12 mouse cellular contexts compared by ENCODE assay signal in the genomic region with DNA sequence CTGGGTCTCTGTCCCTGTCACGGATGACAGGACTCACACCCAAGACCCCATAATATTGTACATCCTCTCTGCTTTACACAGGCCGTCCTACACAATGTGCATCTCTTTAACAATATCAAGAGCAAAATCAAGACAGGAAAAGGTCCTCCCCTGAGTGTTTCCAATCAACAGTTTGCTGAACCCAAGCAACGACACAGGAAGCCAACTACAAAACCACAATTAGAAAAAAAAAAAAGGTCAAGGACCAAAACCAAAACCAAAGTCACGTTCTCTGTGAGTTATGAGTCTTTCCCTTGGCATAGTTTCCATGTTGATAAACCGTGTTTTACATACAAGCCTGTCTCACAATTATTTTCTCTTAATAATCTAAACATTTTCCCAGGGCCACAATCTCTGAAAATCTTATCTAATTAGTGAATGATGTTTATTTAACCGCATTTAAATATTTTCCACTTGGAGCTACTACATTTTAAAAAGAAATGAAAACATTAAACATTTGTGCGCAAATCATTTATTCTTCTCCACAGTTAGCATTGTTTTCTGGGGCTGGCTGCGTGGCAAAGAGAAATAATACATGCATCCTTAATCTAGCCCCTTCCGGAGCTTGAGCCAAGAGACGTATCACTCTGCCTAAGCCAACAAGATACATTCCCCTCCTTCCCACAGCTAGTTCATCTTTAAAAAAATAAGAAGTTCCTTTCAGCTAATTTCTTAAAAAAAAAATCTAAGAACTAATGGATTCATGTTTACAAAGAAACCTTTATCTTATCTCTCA. TPM values are rescaled to one million over a fixed set of nuclear protein-coding genes. Genes with fewer than 3 reads are reported as not detected.
DNase-seq lines count a peak whose midpoint lies in the region; ATAC-seq and TF ChIP-seq lines count a peak whose summit lies in the region.
"Had no signal": no experiment of that assay in that cellular context is flagged by ENCODE, and none has a peak within 500 bp of the region (broad histone marks: within the 10 kb centered on the region; RNA-seq: fewer than 3 reads in every experiment).

No protein-coding gene starts in this region.

- no peaks in the 10 kb centered on the region for H3K27me3 ChIP-seq in heart, embryonic 10.5 days (ENCODE audit: insufficient read depth, poor library complexity, severe bottlenecking)
- H3K27me3 ChIP-seq in lung, postnatal 0 days (replicated peaks; ENCODE audit: insufficient read depth, low read length): no peaks in the 10 kb centered on the region
- H3K27me3 ChIP-seq in heart, postnatal 0 days (ENCODE audit: control insufficient read depth, insufficient read depth, low read length): no peaks in the 10 kb centered on the region
- H3K27me3 ChIP-seq: hindbrain, embryonic 15.5 days; limb, embryonic 12.5 days had no signal

- peak; percentile 40; the same call in 1 of the 2 replicates for ATAC-seq in lung, postnatal 0 days
- no peak for ATAC-seq in heart, postnatal 0 days (ENCODE audit: insufficient read depth, low read depth)

- TF ChIP-seq EP300 in lung, postnatal 0 days (IDR thresholded peaks at IDR 0.05): peak; percentile 84
- TF ChIP-seq EP300 in heart, postnatal 0 days (IDR thresholded peaks at IDR 0.05; ENCODE audit: low read depth): 0 out of 2 replicates have a peak, but pooled peaks have one; percentile 32

- H3K27ac ChIP-seq in heart, embryonic 10.5 days: no peak overlapping the region
- H3K27ac ChIP-seq in lung, postnatal 0 days (ENCODE audit: low read length): peak overlapping the region; percentile 9; the same call in 1 of the 2 replicates
- H3K27ac ChIP-seq in heart, postnatal 0 days (ENCODE audit: low read depth): peak overlapping the region; percentile 59
- H3K27ac ChIP-seq: forebrain, embryonic 10.5 days; hindbrain, embryonic 15.5 days had no signal

- DNase-seq in heart, adult 9 months (ENCODE audit: low spot score in 2 of 2): peak; percentile 43 to 69
- no peak for DNase-seq in heart, embryonic 10.5 days (ENCODE audit: low spot score)
- peak; percentile 68 for DNase-seq in lung, postnatal 0 days (ENCODE audit: low spot score)
- no peak for DNase-seq in lung, postnatal 14 days
- peak; percentile 17 for DNase-seq in heart, postnatal 0 days (ENCODE audit: low spot score)
- peak; percentile 84 for DNase-seq in naive thymus-derived CD4-positive, alpha-beta T cell, adult 2 months (ENCODE audit: low read depth)
- no peak for DNase-seq in adrenal gland, postnatal 10 days
- no peak for DNase-seq in right cerebral cortex, postnatal 10 days (ENCODE audit: low spot score in 2 of 2)
- DNase-seq: cerebellum, postnatal 10 days had no signal

- no peak for TF ChIP-seq CTCF in lung, postnatal 0 days (IDR thresholded peaks at IDR 0.05)
- no peak for TF ChIP-seq CTCF in heart, postnatal 0 days (IDR thresholded peaks at IDR 0.05; ENCODE audit: low read depth)

- 63% methylated on average over 10 of the region's 10 CpGs for WGBS in heart, embryonic 10.5 days
- WGBS in lung, postnatal 0 days: 35% methylated on average over 10 of the region's 10 CpGs
- WGBS in heart, postnatal 0 days: 52% methylated on average over 10 of the region's 10 CpGs

- peaks cover 4% of the 10 kb centered on the region; the same call in 1 of the 2 replicates for H3K36me3 ChIP-seq in heart, embryonic 10.5 days
- H3K36me3 ChIP-seq in lung, postnatal 0 days (ENCODE audit: insufficient read depth, low read length): no peaks in the 10 kb centered on the region
- H3K36me3 ChIP-seq in heart, postnatal 0 days (replicated peaks; ENCODE audit: control insufficient read depth, insufficient read depth, low read length): no peaks in the 10 kb centered on the region

- no peak overlapping the region for H3K4me2 ChIP-seq in lung, postnatal 0 days (replicated peaks; ENCODE audit: low read depth, low read length)
- 0 out of 2 replicates have a peak overlapping the region, but pooled peaks have one; percentile 25 for H3K4me2 ChIP-seq in heart, postnatal 0 days (ENCODE audit: low read depth, low read length)
- H3K4me2 ChIP-seq: hindbrain, embryonic 15.5 days; limb, embryonic 12.5 days had no signal

- no peaks in the 10 kb centered on the region for H3K9me3 ChIP-seq in heart, embryonic 10.5 days
- no peaks in the 10 kb centered on the region for H3K9me3 ChIP-seq in lung, postnatal 0 days (ENCODE audit: low read length)
- H3K9me3 ChIP-seq in heart, postnatal 0 days (replicated peaks; ENCODE audit: control insufficient read depth, low read length): no peaks in the 10 kb centered on the region
- H3K9me3 ChIP-seq: hindbrain, embryonic 15.5 days; limb, embryonic 12.5 days had no signal

- no peak overlapping the region for H3K4me3 ChIP-seq in heart, embryonic 10.5 days
- H3K4me3 ChIP-seq in lung, postnatal 0 days (ENCODE audit: low read depth, low read length): no peak overlapping the region
- no peak overlapping the region for H3K4me3 ChIP-seq in heart, postnatal 0 days (ENCODE audit: low read depth, low read length)
- H3K4me3 ChIP-seq: forebrain, embryonic 10.5 days; hindbrain, embryonic 15.5 days; limb, embryonic 12.5 days had no signal

- no peak overlapping the region for H3K9ac ChIP-seq in lung, postnatal 0 days (replicated peaks; ENCODE audit: low read depth)
- no peak overlapping the region for H3K9ac ChIP-seq in heart, postnatal 0 days (replicated peaks; ENCODE audit: low read depth, low read length)
- H3K9ac ChIP-seq: hindbrain, embryonic 15.5 days; limb, embryonic 12.5 days had no signal

- H3K4me1 ChIP-seq in heart, embryonic 10.5 days: peaks cover 30% of the 10 kb centered on the region
- peaks cover 23% of the 10 kb centered on the region for H3K4me1 ChIP-seq in lung, postnatal 0 days (ENCODE audit: insufficient read depth, low read depth, low read length)
- H3K4me1 ChIP-seq in heart, postnatal 0 days (ENCODE audit: control insufficient read depth, insufficient read depth): peaks cover 32% of the 10 kb centered on the region

RNA-seq across cellular contexts. Expression of a gene that starts 13.2 kb away (rescaled TPM):
- 9.7 and 17.8 TPM in 2 replicates for polyA plus RNA-seq in heart, embryonic 10.5 days (2016; fragmentation: Nextera tagmentation; extraction: Ambion mirVana)
- polyA plus RNA-seq in lung, postnatal 0 days (2015; fragmentation: Nextera tagmentation; extraction: Ambion mirVana): 69.6 and 73.7 TPM in 2 replicates
- 6.8 and 8.5 TPM in 2 replicates for total RNA-seq in heart, postnatal 0 days (2014; rRNA removed; ENCODE audit: low replicate concordance)
- polyA plus RNA-seq in heart, postnatal 0 days (2015; fragmentation: Nextera tagmentation; extraction: Ambion mirVana): 9.1 and 9.4 TPM in 2 replicates
- 10 to 100 TPM; 32.3 to 48.8 TPM for total RNA-seq in adrenal gland, postnatal 10 days (2021)

RNA-seq across cellular contexts. Expression of a gene that starts 54.4 kb away (rescaled TPM):
- 0.25 and 0.60 TPM in 2 replicates for polyA plus RNA-seq in heart, embryonic 10.5 days (2016; fragmentation: Nextera tagmentation; extraction: Ambion mirVana)
- polyA plus RNA-seq in lung, postnatal 0 days (2015; fragmentation: Nextera tagmentation; extraction: Ambion mirVana): 11.5 and 13.3 TPM in 2 replicates
- 4.3 and 7.1 TPM in 2 replicates for total RNA-seq in heart, postnatal 0 days (2014; rRNA removed; ENCODE audit: low replicate concordance)
- polyA plus RNA-seq in heart, postnatal 0 days (2015; fragmentation: Nextera tagmentation; extraction: Ambion mirVana): 3.0 and 4.8 TPM in 2 replicates
- total RNA-seq in adrenal gland, postnatal 10 days (2021): 10 to 100 TPM; 13.9 to 15.0 TPM

Comparison
In these comparisons a context has a peak if more than half of its experiments do, and no peak if none do; other contexts are left out.
1. DNase-seq: peak in heart, adult 9 months (2 of 2), lung, postnatal 0 days (single experiment), heart, postnatal 0 days (single experiment) and naive thymus-derived CD4-positive, alpha-beta T cell, adult 2 months (single experiment); none in heart, embryonic 10.5 days (single experiment), lung, postnatal 14 days (single experiment), adrenal gland, postnatal 10 days (single experiment) and right cerebral cortex, postnatal 10 days (0 of 2).